Mouse (Mus musculus) cerebellum, adult 9-10 months (tissue): ENCODE data around the gene Gm10959.

Experiments
- DNase-seq: peaks from one replicate; pipeline ENCODE4 v3.0.0; 2022

Gene Gm10959

GRCm38 (mm10) chr3:122888371-122888819 is 30.8 kb downstream of the Gm10959 start:
- DNase-seq, result no peak

GRCm38 (mm10) chr3:122887505-122888301 is 31.5 kb downstream of the Gm10959 start:
- DNase-seq, result no peak

GRCm38 (mm10) chr3:122878705-122879315 is 40.4 kb downstream of the Gm10959 start:
- DNase-seq, result no peak

GRCm38 (mm10) chr3:122877543-122877942 is 41.6 kb downstream of the Gm10959 start:
- DNase-seq, result no peak

GRCm38 (mm10) chr3:122876870-122877269 is 42.3 kb downstream of the Gm10959 start:
- DNase-seq, result no peak

GRCm38 (mm10) chr3:122871596-122871995 is 47.6 kb downstream of the Gm10959 start:
- no peak for DNase-seq

- DNase-seq, result no peak
Measured at GRCm38 (mm10) chr3:122868270-122868669, 50.9 kb downstream of the Gm10959 start.

- no peak for DNase-seq
Measured at GRCm38 (mm10) chr3:122865092-122865491, 54.1 kb downstream of the Gm10959 start.
